Mouse (Mus musculus) lung, postnatal 0 days (tissue): ENCODE measurements around the gene Kcnh3.

Experiments used
- CTCF ChIP-seq: IDR thresholded peaks from 2 replicates; pipeline ENCODE4 v1.5.1; 2016; ENCODE audit warnings: antibody characterized with exemption, mild to moderate bottlenecking
- EP300 ChIP-seq: IDR thresholded peaks from 2 replicates; pipeline ENCODE4 v1.6.1; 2016; ENCODE audit warnings: antibody characterized with exemption, mild to moderate bottlenecking, control low read depth

DNA sequence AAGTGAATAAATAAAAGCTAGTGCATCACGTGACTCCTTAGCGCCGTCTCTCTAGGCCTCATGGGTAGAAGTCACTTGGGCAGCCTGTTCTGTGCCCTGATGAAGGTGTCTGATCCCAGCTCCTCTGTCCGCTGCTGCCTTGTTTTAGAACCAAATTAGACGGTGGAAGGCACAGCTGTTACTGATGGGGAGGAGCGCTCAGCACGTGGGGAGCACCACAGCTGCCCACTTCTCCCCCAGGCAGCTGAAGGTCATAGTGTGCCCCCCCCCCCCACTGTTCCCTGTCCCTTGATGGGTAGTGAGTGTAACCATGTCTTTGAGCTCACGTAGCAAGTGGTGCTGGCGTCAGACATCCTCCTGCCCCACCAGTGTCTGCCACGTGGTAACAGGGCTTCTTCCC, 11.5 kb upstream of the Kcnh3 start:
- TF ChIP-seq CTCF (no peak), EP300 (no peak)
